Mouse (Mus musculus): Measurements from ENCODE around the gene Zfp451.

DNA sequence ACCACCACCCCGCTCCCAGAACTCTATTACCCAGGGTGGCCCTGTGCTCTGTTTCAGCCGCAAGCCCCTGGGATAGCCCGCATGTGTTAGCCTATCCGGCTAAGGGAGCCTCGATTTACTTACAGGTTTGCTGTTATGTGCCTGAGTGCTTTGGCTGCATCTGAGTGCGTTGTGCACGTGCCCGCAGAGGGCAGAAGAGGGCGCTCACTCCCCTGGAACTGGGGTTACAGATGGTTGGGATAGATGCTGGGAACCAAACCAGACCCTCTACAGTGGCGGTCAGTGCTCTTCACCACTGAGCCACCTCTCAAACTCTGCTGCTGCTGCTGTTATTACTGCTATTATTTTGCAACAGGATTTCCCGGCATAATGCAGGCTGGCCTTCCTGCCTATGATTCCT is 65.3 kb downstream of the Zfp451 start:
- TF ChIP-seq CTCF (IDR thresholded peaks at IDR 0.05; ENCODE audit: extremely low read depth, insufficient read depth, insufficient read length, insufficient replicate concordance): no peak
- TF ChIP-seq POLR2A (IDR thresholded peaks at IDR 0.05; ENCODE audit: low read depth, low read length): no peak
